Mouse (Mus musculus) CH12.LX (cell line): ENCODE data around the gene Pacsin1.

ENCODE experiments used
- CHD2 ChIP-seq: IDR thresholded peaks from 2 replicates; pipeline ENCODE4 v1.6.1; 2011; ENCODE audit warnings: low read length, improper control_type of control experiment
- CTCF ChIP-seq, 2 experiments: IDR thresholded peaks in 1 of 2; conservative IDR thresholded peaks in 1 of 2; 2 replicates each; pipeline ENCODE4 v1.5.1; 2011 to 2012; ENCODE audit warnings: low read depth in 2 of 2, low read length in 2 of 2, improper control_type of control experiment in 1 of 2, inconsistent platforms in 1 of 2, mild to moderate bottlenecking in 1 of 2, moderate library complexity in 1 of 2
- EP300 ChIP-seq: IDR thresholded peaks from 2 replicates; pipeline ENCODE4 v1.6.1; 2011; ENCODE audit warnings: low read length, improper control_type of control experiment
- HCFC1 ChIP-seq: IDR thresholded peaks from 2 replicates; pipeline ENCODE4 v1.6.1; 2012; ENCODE audit warnings: low read depth, mild to moderate bottlenecking, inconsistent platforms, low read length, improper control_type of control experiment
- MAFK ChIP-seq: IDR thresholded peaks from 2 replicates; pipeline ENCODE4 v1.6.1; 2011; ENCODE audit warnings: low read length, improper control_type of control experiment; ENCODE audit not compliant: insufficient replicate concordance
- MAX ChIP-seq: IDR thresholded peaks from 2 replicates; pipeline ENCODE4 v1.6.1; 2011; ENCODE audit warnings: low read length, improper control_type of control experiment
- NRF1 ChIP-seq: IDR thresholded peaks from 2 replicates; pipeline ENCODE4 v1.6.1; 2014; ENCODE audit warnings: low read depth, mild to moderate bottlenecking, inconsistent platforms, low read length, improper control_type of control experiment, moderate library complexity
- POLR2A ChIP-seq: IDR thresholded peaks from 2 replicates; pipeline ENCODE4 v1.6.1; 2011; ENCODE audit warnings: low read depth, mild to moderate bottlenecking, improper control_type of control experiment, low read length
- RAD21 ChIP-seq: IDR thresholded peaks from 2 replicates; pipeline ENCODE4 v1.6.1; 2011; ENCODE audit warnings: low read depth, mild to moderate bottlenecking, low read length, improper control_type of control experiment, moderate library complexity
- RCOR1 ChIP-seq: conservative IDR thresholded peaks from 2 replicates; pipeline ENCODE4 v1.6.1; 2012; ENCODE audit warnings: low read depth, mild to moderate bottlenecking, inconsistent platforms, low read length, improper control_type of control experiment
- TCF12 ChIP-seq: IDR thresholded peaks from 2 replicates; pipeline ENCODE4 v1.6.1; 2014; ENCODE audit warnings: low read depth, mild to moderate bottlenecking, inconsistent platforms, low read length, improper control_type of control experiment
- USF1 ChIP-seq: IDR thresholded peaks from 2 replicates; pipeline ENCODE4 v1.6.1; 2014; ENCODE audit warnings: low read depth, mild to moderate bottlenecking, inconsistent platforms, low read length, improper control_type of control experiment
- ZKSCAN1 ChIP-seq: IDR thresholded peaks from 2 replicates; pipeline ENCODE4 v1.6.1; 2012; ENCODE audit warnings: low read depth, inconsistent platforms, low read length, improper control_type of control experiment, borderline replicate concordance
- ZNF384 ChIP-seq: IDR thresholded peaks from 2 replicates; pipeline ENCODE4 v1.6.1; 2012; ENCODE audit warnings: low read depth, low read length, improper control_type of control experiment, inconsistent platforms

- TF ChIP-seq EP300 = no peak
- TF ChIP-seq RCOR1 = no peak
- TF ChIP-seq POLR2A = no peak
- TF ChIP-seq CTCF (conservative IDR thresholded peaks at IDR 0.05 in 1 of 2, IDR thresholded peaks at IDR 0.05 in 1 of 2; ENCODE audit: low read depth in 2 of 2, low read length in 2 of 2) = no peak
- TF ChIP-seq TCF12 = no peak
- no peak for TF ChIP-seq HCFC1
- TF ChIP-seq CHD2 = no peak
- no peak for TF ChIP-seq RAD21
- TF ChIP-seq ZKSCAN1 = no peak
- no peak for TF ChIP-seq NRF1
- no peak for TF ChIP-seq ZNF384
- TF ChIP-seq MAX = no peak
- no peak for TF ChIP-seq USF1
- no peak for TF ChIP-seq MAFK
Measured at GRCm38 (mm10) chr17:27750451-27750942, 95.2 kb downstream of the Pacsin1 start.
